Mouse (Mus musculus) midbrain, embryonic 15.5 days (tissue): ENCODE measurements around the gene Rtn4rl2. TPM values are rescaled to one million over a fixed set of nuclear protein-coding genes. Genes with fewer than 3 reads are reported as not detected.

Source experiments
- ATAC-seq: fragments of 200-750 bp; cut with Nextera tagmentation; replicated peaks from 2 replicates; pipeline ENCODE4 v1.8.0; 2017; ENCODE audit warnings: moderate TSS enrichment
- H3K27ac ChIP-seq: fragments of 300-500 bp; sonication (generic); 2 replicates; pipeline ENCODE4 v1.5.1; 2015; ENCODE audit warnings: mild to moderate bottlenecking, inconsistent platforms
- H3K27me3 ChIP-seq: fragments of 300-500 bp; sonication (generic); replicated peaks from 2 replicates; pipeline ENCODE4 v1.6.1; 2015; ENCODE audit warnings: inconsistent platforms
- H3K36me3 ChIP-seq: fragments of 300-500 bp; sonication (generic); replicated peaks from 2 replicates; pipeline ENCODE4 v1.6.1; 2015; ENCODE audit warnings: inconsistent platforms
- H3K4me1 ChIP-seq: fragments of 300-500 bp; sonication (generic); 2 replicates; pipeline ENCODE4 v1.6.1; 2015; ENCODE audit warnings: inconsistent platforms
- H3K4me2 ChIP-seq: fragments of 300-500 bp; sonication (generic); 2 replicates; pipeline ENCODE4 v1.6.1; 2015; ENCODE audit warnings: inconsistent platforms, mild to moderate bottlenecking, moderate library complexity
- H3K4me3 ChIP-seq: fragments of 300-500 bp; sonication (generic); 2 replicates; pipeline ENCODE4 v1.5.1; 2015; ENCODE audit warnings: mild to moderate bottlenecking, inconsistent platforms
- H3K9ac ChIP-seq: fragments of 300-500 bp; sonication (generic); 2 replicates; pipeline ENCODE4 v1.6.1; 2015; ENCODE audit warnings: mild to moderate bottlenecking, inconsistent platforms
- H3K9me3 ChIP-seq: fragments of 300-500 bp; sonication (generic); 2 replicates; pipeline ENCODE4 v1.6.1; 2016; ENCODE audit warnings: inconsistent platforms
- WGBS: fragments of 180-500 bp; shearing (Covaris S2); methylation state at CpG from one replicate; pipeline ENCODE4 v1.1.7; 2015; ENCODE audit warnings: mixed read lengths; 5-methylcytosine and 5-hydroxymethylcytosine counted together
- polyA plus RNA-seq: library from polyadenylated mRNA; unstranded; fragments of >200 nt; fragmentation: Nextera tagmentation; extraction: Ambion mirVana; gene quantifications from 2 replicates; pipeline ENCODE4 v1.2.1, GENCODE M21; 2015

The Rtn4rl2 gene
- polyA plus RNA-seq, 1 experiment from 2014 or later, result 4.9 TPM

DNA sequence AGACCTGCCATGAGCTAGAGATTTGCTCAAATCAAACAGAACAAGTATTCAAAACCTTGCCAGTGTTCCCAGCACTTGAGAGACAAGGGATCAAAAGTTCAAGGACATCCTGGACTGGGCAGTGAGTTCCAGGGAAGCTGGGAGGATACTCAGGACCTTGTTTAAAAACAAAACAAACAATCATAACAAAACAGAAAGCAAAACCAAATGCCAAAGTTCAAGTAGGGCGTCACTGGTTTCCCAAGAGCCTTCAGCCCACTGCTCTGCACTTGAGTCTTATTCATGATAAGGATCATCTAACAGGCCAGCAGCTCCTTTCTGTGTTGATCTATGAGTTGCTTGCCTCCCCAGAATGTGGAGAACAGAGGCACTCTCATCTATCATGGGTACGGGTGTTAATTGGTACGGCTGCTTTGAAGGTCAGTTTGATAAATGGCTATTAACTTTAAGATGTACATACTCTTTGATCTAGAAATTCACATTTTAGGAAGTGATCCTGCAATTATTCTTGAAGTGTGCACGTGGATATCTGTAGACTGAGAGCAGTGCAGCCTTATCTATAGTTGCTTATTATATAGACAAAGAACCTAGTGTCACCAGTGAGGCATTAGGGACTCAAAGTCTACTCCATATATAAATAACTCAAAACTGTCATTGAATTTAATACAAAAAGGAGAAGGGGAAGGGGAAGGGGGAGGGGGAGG lies 9.1 kb upstream of the Rtn4rl2 start:
- Histone ChIP-seq H3K9me3 (no peaks in the 10 kb centered on the region), H3K9ac (no peak overlapping the region), H3K27ac (no peak overlapping the region), H3K36me3 (no peaks in the 10 kb centered on the region), H3K4me2 (no peak overlapping the region), H3K4me1 (peaks cover 9% of the 10 kb centered on the region; the same call in 1 of the 2 replicates), H3K4me3 (no peak overlapping the region), H3K27me3 (peaks cover 5% of the 10 kb centered on the region; the same call in 1 of the 2 replicates)
- no peak for ATAC-seq
- 77% methylated on average over 4 of the region's 4 CpGs for WGBS

DNA sequence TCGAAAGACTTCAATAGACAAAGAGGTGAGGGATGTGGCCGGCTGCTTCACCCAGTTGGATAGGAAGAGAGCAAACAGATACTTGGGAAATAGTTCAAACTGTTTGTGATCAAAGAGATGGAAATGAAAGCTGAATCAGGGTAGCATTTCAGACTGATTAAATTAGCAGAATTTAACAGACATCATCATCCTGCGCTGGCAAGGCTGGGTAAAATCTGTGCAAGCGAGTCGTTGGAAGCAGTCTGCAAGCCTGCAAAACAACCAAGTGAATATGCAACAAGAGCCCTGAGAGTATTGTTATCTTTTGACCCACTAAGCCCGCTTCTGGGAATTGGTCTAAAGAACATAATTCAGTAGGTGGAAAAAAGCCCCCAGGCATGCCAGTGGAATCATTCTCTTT lies 6.8 kb upstream of the Rtn4rl2 start:
- 37% methylated on average over 6 of the region's 6 CpGs for WGBS
- H3K36me3 ChIP-seq, result no peaks in the 10 kb centered on the region
- H3K9ac ChIP-seq, result no peak overlapping the region
- H3K4me2 ChIP-seq, result peak overlapping the region; percentile 4; the same call in 1 of the 2 replicates
- peaks cover 23% of the 10 kb centered on the region for H3K4me1 ChIP-seq
- no peak overlapping the region for H3K4me3 ChIP-seq
- no peak overlapping the region for H3K27ac ChIP-seq
- no peak for ATAC-seq
- no peaks in the 10 kb centered on the region for H3K9me3 ChIP-seq
- H3K27me3 ChIP-seq, result peaks cover 14% of the 10 kb centered on the region

DNA sequence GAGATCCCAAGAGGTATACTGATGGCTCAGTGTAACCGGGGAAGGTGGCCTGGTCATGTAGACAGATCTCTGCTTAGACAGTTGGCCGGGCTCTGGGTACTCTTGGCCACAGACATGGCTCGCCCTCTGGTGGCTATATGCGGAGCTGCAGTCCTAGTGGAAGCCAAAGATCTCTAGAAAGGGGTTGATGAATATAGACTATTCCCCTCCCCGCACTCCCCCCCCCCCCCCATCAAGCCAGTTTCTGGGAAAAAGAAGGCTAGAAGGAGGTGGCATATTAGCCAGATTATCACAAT lies 3.5 kb upstream of the Rtn4rl2 start:
- no peak overlapping the region for H3K4me3 ChIP-seq
- H3K27me3 ChIP-seq, result peaks cover 32% of the 10 kb centered on the region
- WGBS, result 0% methylated on average over 5 of the region's 5 CpGs
- no peaks in the 10 kb centered on the region for H3K36me3 ChIP-seq
- H3K4me1 ChIP-seq, result peaks cover 43% of the 10 kb centered on the region
- H3K9ac ChIP-seq, result no peak overlapping the region
- H3K9me3 ChIP-seq, result no peaks in the 10 kb centered on the region
- no peak overlapping the region for H3K4me2 ChIP-seq
- no peak for ATAC-seq
- H3K27ac ChIP-seq, result no peak overlapping the region

DNA sequence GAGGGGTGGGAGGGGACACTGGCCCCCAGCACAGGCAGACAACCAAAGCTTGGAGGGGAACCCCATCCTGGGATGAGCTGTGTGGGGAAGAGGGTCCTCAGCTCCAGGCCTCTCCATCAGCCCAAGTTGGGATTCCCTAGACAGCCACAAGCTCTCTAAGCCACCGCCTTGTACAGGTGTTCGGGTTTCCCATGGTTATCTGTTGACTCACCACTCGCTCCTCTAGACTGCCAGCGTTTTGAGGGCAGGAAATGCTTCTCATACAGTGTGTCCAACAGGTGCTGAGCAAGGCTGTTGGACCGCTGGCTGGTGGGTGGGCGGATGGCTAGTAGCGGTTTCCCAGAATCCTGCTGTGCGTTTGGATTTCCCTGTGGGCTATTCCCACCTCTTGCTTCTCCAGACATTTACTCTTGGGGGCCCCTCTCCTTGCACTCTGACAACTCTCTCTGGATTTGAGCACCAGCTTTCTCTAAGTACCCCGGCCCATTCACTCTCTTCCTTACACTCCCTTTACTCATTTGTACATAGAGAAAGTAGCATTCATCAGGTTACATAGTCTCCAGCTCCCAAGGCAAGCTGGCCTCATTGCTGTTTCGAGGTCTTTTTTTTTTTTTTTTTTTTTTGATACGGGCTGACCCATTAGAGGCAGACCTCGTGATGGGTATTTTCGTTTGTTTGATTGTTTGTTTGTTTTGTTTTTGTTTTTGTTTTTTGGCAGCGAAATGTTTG lies 3.0 kb upstream of the Rtn4rl2 start:
- no peaks in the 10 kb centered on the region for H3K9me3 ChIP-seq
- H3K9ac ChIP-seq, result no peak overlapping the region
- H3K4me2 ChIP-seq, result peak overlapping the region; percentile 51
- no peak overlapping the region for H3K27ac ChIP-seq
- peak overlapping the region; percentile 30 for H3K4me3 ChIP-seq
- H3K36me3 ChIP-seq, result no peaks in the 10 kb centered on the region
- H3K27me3 ChIP-seq, result peaks cover 36% of the 10 kb centered on the region
- WGBS, result 12% methylated on average over 14 of the region's 14 CpGs
- H3K4me1 ChIP-seq, result peaks cover 43% of the 10 kb centered on the region
- ATAC-seq, result no peak

DNA sequence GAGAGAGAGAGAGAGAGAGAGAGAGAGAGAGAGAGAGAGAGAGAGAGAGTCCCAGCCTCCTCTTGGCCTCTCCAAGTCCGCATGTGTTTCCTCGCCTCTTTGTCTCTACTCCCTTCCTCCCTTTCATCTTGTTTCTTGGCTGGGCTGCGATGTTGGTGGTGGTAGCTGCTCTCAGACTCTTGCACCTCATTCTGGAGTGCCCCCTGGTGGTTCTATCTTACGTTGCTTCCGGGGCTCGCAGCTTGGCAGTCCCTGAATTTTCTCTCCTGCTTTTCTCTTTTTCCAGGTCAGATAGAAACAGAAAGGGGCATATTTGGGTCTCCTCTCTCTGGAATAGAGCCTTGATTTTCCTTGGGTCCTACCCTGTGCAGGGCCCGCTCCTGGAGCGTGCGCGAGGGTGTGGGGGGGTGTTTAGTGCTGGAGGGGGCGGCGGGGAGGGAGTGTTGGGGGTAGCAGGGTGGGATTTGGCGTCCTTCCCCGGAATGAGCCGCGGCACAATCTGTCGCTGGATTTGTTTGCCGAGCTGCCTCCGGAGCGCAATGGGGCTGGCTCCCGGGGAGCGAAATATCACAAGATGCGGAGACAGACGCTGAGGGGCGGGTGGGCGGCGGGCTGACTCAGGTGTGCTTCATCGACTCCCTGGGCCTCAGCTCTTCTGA lies 2.3 kb upstream of the Rtn4rl2 start:
- peaks cover 38% of the 10 kb centered on the region for H3K27me3 ChIP-seq
- WGBS, result under 1% methylated on average over 27 of the region's 28 CpGs
- peak overlapping the region; percentile 30 for H3K4me3 ChIP-seq
- no peaks in the 10 kb centered on the region for H3K9me3 ChIP-seq
- H3K4me2 ChIP-seq, result peak overlapping the region; percentile 51
- H3K27ac ChIP-seq, result no peak overlapping the region
- no peaks in the 10 kb centered on the region for H3K36me3 ChIP-seq
- no peak overlapping the region for H3K9ac ChIP-seq
- no peak for ATAC-seq
- peaks cover 45% of the 10 kb centered on the region for H3K4me1 ChIP-seq

DNA sequence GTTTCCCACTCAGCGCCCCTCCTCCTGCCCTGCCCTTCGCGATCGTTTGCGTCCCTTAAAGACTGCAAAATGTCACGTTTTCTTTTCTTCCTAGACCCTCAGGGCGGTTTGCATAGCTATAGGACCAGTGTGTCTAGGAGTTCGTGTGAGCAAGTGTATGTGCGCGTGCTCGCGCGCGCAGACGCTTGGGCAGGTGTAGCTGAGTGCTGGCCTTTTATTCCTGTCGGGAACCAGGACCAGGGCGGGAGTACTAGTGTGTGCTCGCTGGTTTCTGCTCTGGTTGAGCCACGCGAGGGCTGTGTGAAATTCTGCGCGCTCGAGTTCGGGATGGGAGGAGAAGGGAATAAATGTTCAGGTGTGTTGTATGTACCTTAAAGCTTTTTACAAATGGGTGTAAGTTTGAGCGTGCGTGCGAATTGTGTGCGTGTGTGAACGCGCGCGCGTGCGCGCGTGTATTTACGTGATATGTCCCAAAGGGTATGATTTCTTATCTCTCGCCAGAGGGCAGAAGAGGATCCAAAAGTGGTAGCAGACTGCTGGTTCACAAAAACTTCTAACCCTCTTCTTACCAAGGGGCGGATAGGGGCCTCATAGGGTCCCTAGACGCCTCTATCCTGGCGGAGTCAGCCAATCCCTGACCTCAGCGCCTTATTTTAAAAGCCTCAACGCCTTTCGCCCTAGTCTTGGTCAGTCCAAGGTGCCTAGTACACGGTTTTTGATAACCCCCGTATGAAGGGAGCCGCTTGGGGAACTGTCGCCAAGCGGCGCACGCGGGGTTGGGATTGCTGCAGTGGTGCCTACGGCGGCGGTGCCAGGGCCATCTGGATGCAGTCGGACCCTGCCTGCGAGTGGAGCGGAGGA lies 1.1 kb upstream of the Rtn4rl2 start:
- Histone ChIP-seq H3K4me2 (peak overlapping the region; percentile 92), H3K27me3 (peaks cover 44% of the 10 kb centered on the region), H3K27ac (no peak overlapping the region), H3K4me1 (peaks cover 48% of the 10 kb centered on the region), H3K9me3 (no peaks in the 10 kb centered on the region), H3K36me3 (no peaks in the 10 kb centered on the region), H3K4me3 (peak overlapping the region; percentile 75), H3K9ac (peak overlapping the region; percentile 28)
- under 1% methylated on average over 58 of the region's 58 CpGs for WGBS
- ATAC-seq, result peak; percentile 37

DNA sequence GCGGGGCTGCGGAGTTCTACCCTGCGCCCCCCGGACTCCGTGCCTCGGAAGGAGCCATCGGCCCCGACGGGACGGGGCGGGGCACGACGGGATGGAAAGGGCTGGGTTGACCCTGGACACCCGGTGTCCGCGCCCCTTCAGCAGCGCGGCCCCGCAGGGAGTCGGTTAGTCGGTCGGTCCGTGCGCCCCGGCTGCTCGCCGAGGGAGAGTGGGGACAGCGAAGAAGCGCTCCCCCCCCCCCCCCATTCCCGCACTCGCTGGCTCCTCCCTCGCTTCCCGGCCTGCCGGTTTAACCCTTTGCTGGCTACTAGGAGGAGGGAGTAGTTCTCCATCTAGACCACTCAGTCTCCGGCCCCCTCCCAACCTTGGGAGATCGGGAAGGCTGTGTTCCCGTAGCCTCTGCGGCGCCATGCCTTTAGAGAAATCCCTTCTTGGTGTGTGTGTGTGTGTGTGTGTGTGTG lies 341 bp upstream of the Rtn4rl2 start:
- peak overlapping the region; percentile 92 for H3K4me2 ChIP-seq
- H3K36me3 ChIP-seq, result no peaks in the 10 kb centered on the region
- H3K27me3 ChIP-seq, result peaks cover 47% of the 10 kb centered on the region
- peak overlapping the region; percentile 75 for H3K4me3 ChIP-seq
- peak overlapping the region; percentile 34 for H3K27ac ChIP-seq
- H3K9me3 ChIP-seq, result no peaks in the 10 kb centered on the region
- 1% methylated on average over 38 of the region's 39 CpGs for WGBS
- peak; percentile 68 for ATAC-seq
- peak overlapping the region; percentile 44 for H3K9ac ChIP-seq
- peaks cover 50% of the 10 kb centered on the region for H3K4me1 ChIP-seq

DNA sequence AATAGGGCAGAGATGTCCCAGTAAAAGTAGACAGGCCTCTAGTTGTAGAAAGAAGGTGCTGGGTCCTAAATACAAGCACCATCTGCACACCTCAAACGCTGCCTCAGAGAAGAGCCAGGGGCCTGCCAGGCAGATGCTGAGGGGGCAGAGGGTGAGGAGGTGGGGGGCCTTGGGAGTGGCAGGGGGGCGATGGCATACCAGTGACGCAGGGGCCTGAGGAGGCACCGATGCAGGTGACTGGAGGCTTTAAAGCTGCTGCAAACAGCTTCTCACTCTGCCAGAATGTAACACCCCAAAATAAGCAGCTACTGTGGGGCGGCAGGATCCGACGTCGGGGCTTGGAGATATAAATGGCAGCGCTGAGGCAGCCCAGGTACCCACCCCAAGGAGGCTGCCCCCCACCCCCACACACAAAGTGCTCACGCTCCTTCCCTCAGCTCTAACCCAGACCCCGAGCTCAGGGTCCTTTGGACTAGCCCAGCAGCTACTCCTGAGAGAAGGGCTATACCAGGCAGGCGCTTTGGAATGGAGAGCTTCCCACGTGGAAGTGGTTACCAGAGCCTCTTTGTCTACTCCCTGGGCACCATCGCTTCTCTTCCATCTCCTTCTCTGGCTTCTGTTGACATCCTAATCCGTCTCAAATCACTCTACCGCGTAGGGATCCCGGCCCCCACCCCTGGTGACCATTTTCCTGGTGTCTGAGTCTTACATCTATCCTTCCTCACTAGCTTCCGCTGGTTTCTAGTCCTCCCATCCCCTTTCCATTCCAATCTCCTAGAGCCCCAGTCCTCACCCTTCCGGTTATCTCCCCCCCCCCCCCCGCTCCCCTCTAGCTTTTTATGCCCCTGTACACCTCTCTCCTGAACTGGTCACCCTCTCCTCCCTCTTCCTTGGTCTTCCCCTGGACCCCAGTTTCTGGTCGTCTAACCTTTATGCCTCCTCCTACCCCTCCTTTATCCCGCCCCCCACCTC lies 1.1 kb downstream of the Rtn4rl2 start:
- no peak overlapping the region; the same call in 1 of the 2 replicates for H3K27ac ChIP-seq
- no peaks in the 10 kb centered on the region for H3K9me3 ChIP-seq
- H3K4me3 ChIP-seq, result peak overlapping the region; percentile 75
- H3K36me3 ChIP-seq, result no peaks in the 10 kb centered on the region
- H3K9ac ChIP-seq, result peak overlapping the region; percentile 31
- WGBS, result 10% methylated on average over 20 of the region's 23 CpGs
- ATAC-seq, result 0 out of 2 replicates have a peak, but pooled peaks have one; percentile 2
- H3K27me3 ChIP-seq, result peaks cover 49% of the 10 kb centered on the region
- peak overlapping the region; percentile 92 for H3K4me2 ChIP-seq
- H3K4me1 ChIP-seq, result peaks cover 50% of the 10 kb centered on the region

DNA sequence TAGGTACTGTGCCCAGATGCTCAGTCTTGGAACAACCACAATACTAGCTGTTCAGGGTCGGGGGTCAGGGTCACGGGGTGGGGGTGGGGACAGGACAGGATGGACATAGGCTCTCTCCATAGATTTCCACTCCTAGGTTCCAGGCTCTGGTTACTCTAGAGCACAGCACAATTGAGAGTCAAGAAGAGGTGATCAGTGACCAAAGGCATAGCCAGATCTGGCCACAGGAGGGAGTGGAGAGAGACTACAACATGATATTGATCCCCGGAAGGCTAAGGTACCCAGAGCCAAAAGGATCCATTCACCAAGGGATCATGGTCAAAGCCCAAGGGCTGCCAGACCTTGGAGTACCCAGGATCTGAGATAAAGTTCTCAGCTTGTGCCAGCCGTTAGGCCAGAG lies 1.9 kb downstream of the Rtn4rl2 start:
- peaks cover 47% of the 10 kb centered on the region for H3K4me1 ChIP-seq
- H3K9ac ChIP-seq, result no peak overlapping the region
- peak overlapping the region; percentile 92 for H3K4me2 ChIP-seq
- WGBS, result 56% methylated on average over 4 of the region's 4 CpGs
- H3K27me3 ChIP-seq, result peaks cover 49% of the 10 kb centered on the region
- H3K27ac ChIP-seq, result no peak overlapping the region
- H3K9me3 ChIP-seq, result no peaks in the 10 kb centered on the region
- peak overlapping the region; percentile 75; the same call in 1 of the 2 replicates for H3K4me3 ChIP-seq
- no peak for ATAC-seq
- H3K36me3 ChIP-seq, result no peaks in the 10 kb centered on the region

DNA sequence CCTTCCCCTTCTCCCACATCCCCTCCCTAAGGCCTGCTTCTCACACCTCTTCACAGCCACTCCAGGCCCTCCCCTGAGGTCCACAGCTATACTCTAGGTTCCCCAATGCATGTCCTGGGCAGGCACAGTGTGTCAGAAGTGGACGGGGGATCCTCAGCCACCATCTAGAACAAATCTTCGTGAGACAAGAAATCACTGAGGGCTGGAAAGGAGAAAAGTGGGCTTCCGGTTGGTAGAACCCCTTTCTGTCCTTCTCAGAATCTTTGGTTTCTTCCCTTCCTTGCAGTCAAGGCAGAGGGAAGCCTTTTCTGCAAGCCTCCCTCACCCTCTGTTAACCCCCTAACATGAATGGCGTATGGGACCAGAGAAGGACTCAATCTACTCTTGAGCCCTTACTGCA lies 2.6 kb downstream of the Rtn4rl2 start:
- H3K4me1 ChIP-seq, result peaks cover 40% of the 10 kb centered on the region
- H3K9ac ChIP-seq, result no peak overlapping the region
- no peak overlapping the region for H3K27ac ChIP-seq
- H3K36me3 ChIP-seq, result no peaks in the 10 kb centered on the region
- peaks cover 42% of the 10 kb centered on the region for H3K27me3 ChIP-seq
- WGBS, result 67% methylated on average over 4 of the region's 4 CpGs
- H3K4me2 ChIP-seq, result peak overlapping the region; percentile 48
- peak overlapping the region; percentile 19; the same call in 1 of the 2 replicates for H3K4me3 ChIP-seq
- H3K9me3 ChIP-seq, result no peaks in the 10 kb centered on the region
- ATAC-seq, result no peak

DNA sequence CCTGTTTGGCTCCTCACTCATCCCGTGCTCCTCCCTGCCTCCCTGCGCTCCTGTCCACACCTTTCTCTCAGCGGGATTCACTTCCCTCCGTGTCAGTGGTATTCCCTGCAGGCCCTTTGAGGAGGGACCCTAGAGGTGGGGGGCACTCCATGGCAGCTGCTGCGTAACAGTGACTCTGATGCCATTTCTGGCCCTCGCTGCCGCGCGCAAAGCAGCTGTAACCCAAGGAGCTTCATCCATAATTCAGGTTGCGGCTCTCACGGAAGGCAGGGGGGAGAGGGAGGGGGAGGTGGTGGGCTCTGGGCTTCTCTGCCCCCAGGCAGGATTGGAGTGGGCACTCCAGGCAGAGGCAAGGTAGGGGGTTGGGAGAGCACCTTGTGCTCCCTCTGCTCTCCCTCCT lies 3.0 kb downstream of the Rtn4rl2 start:
- Histone ChIP-seq H3K4me1 (peaks cover 36% of the 10 kb centered on the region), H3K36me3 (no peaks in the 10 kb centered on the region), H3K27ac (no peak overlapping the region), H3K4me2 (peak overlapping the region; percentile 48), H3K27me3 (peaks cover 40% of the 10 kb centered on the region), H3K9ac (peak overlapping the region; percentile 21), H3K4me3 (peak overlapping the region; percentile 19), H3K9me3 (no peaks in the 10 kb centered on the region)
- 3% methylated on average over 11 of the region's 11 CpGs for WGBS
- no peak for ATAC-seq
